Mouse (Mus musculus) MEL (cell line): ENCODE data around the gene Dmrta2.

Experiments used
- CTCF ChIP-seq, 3 experiments: IDR thresholded peaks in 2 of 3; conservative IDR thresholded peaks in 1 of 3; 2 replicates each; pipeline ENCODE4 v1.5.1; 2011 to 2012; ENCODE audit warnings: low read length in 3 of 3, low read depth in 2 of 3, mild to moderate bottlenecking in 2 of 3, improper control_type of control experiment in 1 of 3, inconsistent platforms in 1 of 3, mixed read lengths in 1 of 3, moderate library complexity in 1 of 3; ENCODE audit not compliant: control insufficient read depth in 1 of 3, insufficient read depth in 1 of 3, poor library complexity in 1 of 3, severe bottlenecking in 1 of 3
- GATA1 ChIP-seq: IDR thresholded peaks from 2 replicates; pipeline ENCODE4 v1.6.1; 2011; ENCODE audit warnings: low read depth, low read length, improper control_type of control experiment
- JUND ChIP-seq: IDR thresholded peaks from 2 replicates; pipeline ENCODE4 v1.6.1; 2011; ENCODE audit warnings: low read depth, mild to moderate bottlenecking, improper control_type of control experiment, low read length
- MAFK ChIP-seq: IDR thresholded peaks from 2 replicates; pipeline ENCODE4 v1.6.1; 2011; ENCODE audit warnings: low read depth, mild to moderate bottlenecking, low read length, improper control_type of control experiment, borderline replicate concordance
- MXI1 ChIP-seq: IDR thresholded peaks from 2 replicates; pipeline ENCODE4 v1.6.1; 2011; ENCODE audit warnings: mild to moderate bottlenecking, low read depth, low read length, improper control_type of control experiment
- MYC ChIP-seq: IDR thresholded peaks from 2 replicates; pipeline ENCODE4 v1.6.1; 2011; ENCODE audit warnings: low read depth, mild to moderate bottlenecking, low read length, improper control_type of control experiment, moderate library complexity
- NELFE ChIP-seq: IDR thresholded peaks from 2 replicates; pipeline ENCODE4 v1.6.1; 2011; ENCODE audit warnings: low read depth, low read length, improper control_type of control experiment
- UBTF ChIP-seq: IDR thresholded peaks from 2 replicates; pipeline ENCODE4 v1.6.1; 2012; ENCODE audit warnings: low read depth, mild to moderate bottlenecking, inconsistent platforms, low read length, improper control_type of control experiment, moderate library complexity, borderline replicate concordance; ENCODE audit not compliant: insufficient read depth
- USF1 ChIP-seq: IDR thresholded peaks from 2 replicates; pipeline ENCODE4 v1.6.1; 2014; ENCODE audit warnings: low read depth, mild to moderate bottlenecking, inconsistent platforms, low read length, improper control_type of control experiment, moderate library complexity

- no peak for TF ChIP-seq MYC
- TF ChIP-seq USF1, result no peak
- no peak for TF ChIP-seq JUND
- no peak for TF ChIP-seq GATA1
- no peak for TF ChIP-seq NELFE
- peak; percentile 87 to 97 (median 92) for TF ChIP-seq CTCF (IDR thresholded peaks at IDR 0.05 in 2 of 3, conservative IDR thresholded peaks at IDR 0.05 in 1 of 3; ENCODE audit: control insufficient read depth in 1 of 3, insufficient read depth in 1 of 3, low read depth in 2 of 3, low read length in 3 of 3, poor library complexity in 1 of 3, severe bottlenecking in 1 of 3)
- TF ChIP-seq MAFK, result no peak
- TF ChIP-seq UBTF, result no peak
- peak; percentile 43; the same call in 1 of the 2 replicates for TF ChIP-seq MXI1
These were observed 42.4 kb downstream of the Dmrta2 start for GRCm38 (mm10) chr4:110020255-110020654.
